Mouse (Mus musculus) C3H10T1/2 (cell line): ENCODE data around the gene Polg. TPM values are rescaled to one million over a fixed set of nuclear protein-coding genes. Genes with fewer than 3 reads are reported as not detected.

Experiments used
- polyA plus RNA-seq, 2 experiments: library from polyadenylated mRNA; unstranded; fragments of >200 nt; fragmentation: generic; extraction: Trizol; gene quantifications; one replicate each; pipeline ENCODE4 v1.2.1; 2012; ENCODE audit warnings: missing spikeins in 2 of 2

The Polg gene
- polyA plus RNA-seq: 10 to 100 TPM; 20.5 to 25.2 TPM

GRCm38 (mm10) chr7:79466053-79466901, at the start of gene Polg:
TSS of gene Polg (minus strand) at chr7:79466362.

Other genes starting within 250 kb of the Polg start
- 10 to 100 TPM in 1 of 2 experiments, 1 to 10 TPM in 1; 3.4 to 12.7 TPM for gene Abhd2, start 193.2 kb downstream of the Polg start, polyA plus RNA-seq
- gene Rlbp1, start 79.3 kb downstream of the Polg start, polyA plus RNA-seq: under 1 TPM; 0.05 to 0.48 TPM
- 1 to 10 TPM in 1 of 2 experiments, under 1 TPM in 1; 0.84 to 4.8 TPM for gene Fanci, start 74.4 kb downstream of the Polg start, polyA plus RNA-seq
- gene Rhcg, start 151.3 kb upstream of the Polg start, polyA plus RNA-seq: under 1 TPM; 0.02 to 0.05 TPM
- 1 to 10 TPM; 1.6 to 2.7 TPM for gene Ticrr, start 193.8 kb upstream of the Polg start, polyA plus RNA-seq
- 1 to 10 TPM; 1.3 to 7.0 TPM for gene Kif7, start 249.4 kb upstream of the Polg start, polyA plus RNA-seq